Mouse (Mus musculus) kidney, adult 2 months (tissue): Measurements from ENCODE around the gene Fabp3. TPM values are rescaled to one million over a fixed set of nuclear protein-coding genes. Genes with fewer than 3 reads are reported as not detected.

Experiments
- DNase-seq: peaks from one replicate; pipeline ENCODE4 v3.0.0; 2021
- H3K27ac ChIP-seq: fragments of 200-500 bp; 2 replicates; pipeline ENCODE4 v1.5.1; 2012; ENCODE audit warnings: low read depth, low read length, control low read depth, inconsistent platforms; ENCODE audit not compliant: insufficient read depth
- H3K27me3 ChIP-seq: fragments of 200-500 bp; replicated peaks from 2 replicates; pipeline ENCODE4 v1.6.1; 2012; ENCODE audit warnings: mild to moderate bottlenecking, moderate library complexity, low read length, inconsistent platforms; ENCODE audit not compliant: control insufficient read depth, insufficient read depth
- H3K36me3 ChIP-seq: fragments of 200-500 bp; 2 replicates; pipeline ENCODE4 v1.6.1; 2012; ENCODE audit warnings: mild to moderate bottlenecking, moderate library complexity, low read length, inconsistent platforms; ENCODE audit not compliant: control insufficient read depth, insufficient read depth
- H3K4me1 ChIP-seq: fragments of 200-500 bp; 2 replicates; pipeline ENCODE4 v1.6.1; 2011; ENCODE audit warnings: low read length; ENCODE audit not compliant: control insufficient read depth, insufficient read depth
- H3K4me3 ChIP-seq: fragments of 200-500 bp; 2 replicates; pipeline ENCODE4 v1.5.1; 2011; ENCODE audit warnings: mild to moderate bottlenecking, low read depth, low read length, control low read depth; ENCODE audit not compliant: insufficient read depth
- CTCF ChIP-seq: fragments of 200-500 bp; conservative IDR thresholded peaks from 2 replicates; pipeline ENCODE4 v1.5.1; 2011; ENCODE audit warnings: low read depth, mild to moderate bottlenecking, control low read depth, low read length, moderate library complexity, mixed read lengths; ENCODE audit not compliant: insufficient read depth, insufficient read length
- POLR2A ChIP-seq: fragments of 200-500 bp; IDR thresholded peaks from one replicate; pipeline ENCODE4 v1.6.1; 2011; ENCODE audit warnings: low read depth, low read length, control low read depth
- WGBS: fragments of 180-500 bp; shearing (Covaris S2); methylation state at CpG from one replicate; pipeline ENCODE4 v1.1.7; 2018; 5-methylcytosine and 5-hydroxymethylcytosine counted together
- polyA plus RNA-seq: library from polyadenylated mRNA; depleted of rRNA; stranded (reverse); fragments of >200 nt; gene quantifications from 2 replicates; pipeline ENCODE4 v1.2.3, GENCODE M21; 2012

Fabp3 gene
- polyA plus RNA-seq, 1 experiment: 321 TPM

- H3K27me3 ChIP-seq: no peaks in the 10 kb centered on the region
- no peak overlapping the region for H3K4me3 ChIP-seq
- no peak for TF ChIP-seq CTCF
- no peak for TF ChIP-seq POLR2A
- no peak for DNase-seq
- H3K27ac ChIP-seq: no peak overlapping the region
- no peaks in the 10 kb centered on the region for H3K36me3 ChIP-seq
- 70% methylated on average over 7 of the region's 7 CpGs for WGBS
- H3K4me1 ChIP-seq: no peaks in the 10 kb centered on the region
Measured at GRCm38 (mm10) chr4:130276573-130277176, 31.7 kb upstream of the Fabp3 start.

GRCm38 (mm10) chr4:130279105-130279504, 29.3 kb upstream of the Fabp3 start, which contains the start of gene Serinc2:
Gene Serinc2 (minus strand): TSS chr4:130279205.
- WGBS: 59% methylated on average over 2 of the region's 2 CpGs
- no peak within 1 kb of the TSS for H3K4me3 ChIP-seq
- H3K4me1 ChIP-seq: no peaks in the 10 kb centered on the region
- H3K27ac ChIP-seq: no peak within 1 kb of the TSS
- H3K36me3 ChIP-seq: no peaks in the 10 kb centered on the region
- TF ChIP-seq POLR2A (no peak), CTCF (no peak)
- H3K27me3 ChIP-seq: no peaks in the 10 kb centered on the region
- DNase-seq: no peak

- no peak for DNase-seq
- H3K4me3 ChIP-seq: no peak overlapping the region
- no peak overlapping the region for H3K27ac ChIP-seq
- no peaks in the 10 kb centered on the region for H3K4me1 ChIP-seq
- H3K36me3 ChIP-seq: no peaks in the 10 kb centered on the region
- TF ChIP-seq CTCF (no peak), POLR2A (no peak)
- WGBS: 86% methylated on average over 5 of the region's 5 CpGs
- H3K27me3 ChIP-seq: no peaks in the 10 kb centered on the region
Measured at GRCm38 (mm10) chr4:130282856-130283255, 25.5 kb upstream of the Fabp3 start.

DNA sequence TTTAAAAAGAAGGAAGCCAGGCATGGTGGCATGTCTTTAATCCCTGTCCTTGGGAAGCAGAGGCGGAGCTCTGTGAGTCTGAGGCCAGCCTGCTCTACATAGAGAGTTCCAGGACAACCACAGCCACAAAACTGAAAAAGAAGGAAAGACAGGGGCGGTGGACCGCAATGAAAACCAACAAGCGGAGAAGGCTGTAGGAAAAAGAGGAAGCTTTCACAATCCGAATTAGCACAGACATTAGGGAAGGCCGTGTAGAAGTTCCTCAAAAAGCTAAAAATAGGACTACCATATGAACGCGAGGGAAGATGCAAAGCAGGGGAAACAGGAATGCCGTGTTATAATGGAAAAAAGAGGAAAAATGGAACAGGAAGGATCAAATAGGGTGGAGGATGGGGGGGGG, 24.6 kb upstream of the Fabp3 start:
- 79% methylated on average over 9 of the region's 9 CpGs for WGBS
- DNase-seq: no peak
- no peaks in the 10 kb centered on the region for H3K4me1 ChIP-seq
- TF ChIP-seq POLR2A (no peak), CTCF (no peak)
- H3K27ac ChIP-seq: no peak overlapping the region
- H3K36me3 ChIP-seq: no peaks in the 10 kb centered on the region
- no peak overlapping the region for H3K4me3 ChIP-seq
- no peaks in the 10 kb centered on the region for H3K27me3 ChIP-seq

DNA sequence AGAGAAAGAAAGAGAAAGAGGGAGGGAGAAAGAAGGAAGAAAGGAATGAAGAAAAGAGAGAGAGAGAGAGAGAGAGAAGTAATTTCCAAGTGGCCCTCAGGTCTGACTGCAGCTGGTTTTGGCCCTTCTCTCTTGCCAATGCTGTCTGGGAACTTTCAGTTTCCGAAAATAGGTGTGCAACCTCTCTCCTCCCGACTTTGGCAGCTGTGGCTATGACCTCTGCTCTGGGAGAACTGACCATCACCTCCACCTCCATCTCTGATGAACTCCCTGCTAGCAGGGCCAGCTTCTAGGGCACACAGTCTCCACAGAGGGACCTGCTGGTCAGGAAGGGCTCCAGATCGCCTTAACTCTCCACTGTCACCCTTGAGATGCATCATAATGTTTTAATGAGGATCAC, 21.9 kb upstream of the Fabp3 start:
- TF ChIP-seq POLR2A (no peak), CTCF (no peak)
- 55% methylated on average over 3 of the region's 3 CpGs for WGBS
- H3K27ac ChIP-seq: no peak overlapping the region
- no peaks in the 10 kb centered on the region for H3K27me3 ChIP-seq
- no peaks in the 10 kb centered on the region for H3K36me3 ChIP-seq
- DNase-seq: no peak
- H3K4me1 ChIP-seq: no peaks in the 10 kb centered on the region
- H3K4me3 ChIP-seq: no peak overlapping the region

GRCm38 (mm10) chr4:130289824-130290223, 18.6 kb upstream of the Fabp3 start:
- DNase-seq: no peak
- Histone ChIP-seq H3K4me3 (no peak overlapping the region), H3K36me3 (no peaks in the 10 kb centered on the region), H3K27ac (no peak overlapping the region), H3K4me1 (no peaks in the 10 kb centered on the region), H3K27me3 (no peaks in the 10 kb centered on the region)
- no peak for TF ChIP-seq CTCF
- no peak for TF ChIP-seq POLR2A
- WGBS: 81% methylated on average over 3 of the region's 3 CpGs

DNA sequence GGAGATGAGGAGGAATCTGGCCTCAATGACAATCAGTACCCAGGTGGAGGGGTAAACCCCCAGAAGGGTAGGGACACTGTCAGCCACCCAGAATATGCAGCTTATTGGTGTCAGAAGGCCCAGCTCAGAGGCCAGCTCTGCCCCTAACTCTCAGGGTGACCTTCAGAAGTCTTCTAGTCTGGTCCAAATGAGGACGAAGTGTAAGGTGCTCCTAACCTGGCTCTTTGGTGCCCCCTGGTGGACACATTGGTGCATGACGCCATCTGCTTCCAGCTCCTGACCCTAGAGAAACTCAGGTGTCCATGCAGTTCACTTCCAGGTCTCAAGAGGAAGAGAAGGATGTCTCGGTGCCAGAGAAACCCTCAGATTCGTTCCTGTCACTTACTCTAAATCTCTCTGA, 16.1 kb upstream of the Fabp3 start:
- under 1% methylated on average over 4 of the region's 4 CpGs for WGBS
- TF ChIP-seq CTCF (peak; percentile 97), POLR2A (no peak)
- Histone ChIP-seq H3K27ac (no peak overlapping the region), H3K27me3 (no peaks in the 10 kb centered on the region), H3K36me3 (no peaks in the 10 kb centered on the region), H3K4me3 (no peak overlapping the region), H3K4me1 (no peaks in the 10 kb centered on the region; the same call in 1 of the 2 replicates)
- peak; percentile 84 for DNase-seq

GRCm38 (mm10) chr4:130294513-130294912, 13.9 kb upstream of the Fabp3 start:
- Histone ChIP-seq H3K27me3 (no peaks in the 10 kb centered on the region), H3K4me1 (no peaks in the 10 kb centered on the region; the same call in 1 of the 2 replicates), H3K27ac (no peak overlapping the region), H3K4me3 (no peak overlapping the region), H3K36me3 (no peaks in the 10 kb centered on the region)
- WGBS: 90% methylated on average over 8 of the region's 8 CpGs
- TF ChIP-seq CTCF: no peak
- no peak for TF ChIP-seq POLR2A
- DNase-seq: no peak
